Mouse (Mus musculus): Measurements from ENCODE around the gene Tecta. TPM values are rescaled to one million over a fixed set of nuclear protein-coding genes. Genes with fewer than 3 reads are reported as not detected.

Gene Tecta
- total RNA-seq, 2 experiments from 2014 or later: 0.70 to 1.1 TPM

GRCm38 (mm10) chr9:42324640-42325394 lies 74.9 kb downstream of the Tecta start:
- intact Hi-C loops (cut with DNase I): loop anchor here (5.0 kb wide), 1 partner anchor 52 kb away; no protein-coding TSS in a partner anchor
- peak; percentile 24 for DNase-seq

DNA sequence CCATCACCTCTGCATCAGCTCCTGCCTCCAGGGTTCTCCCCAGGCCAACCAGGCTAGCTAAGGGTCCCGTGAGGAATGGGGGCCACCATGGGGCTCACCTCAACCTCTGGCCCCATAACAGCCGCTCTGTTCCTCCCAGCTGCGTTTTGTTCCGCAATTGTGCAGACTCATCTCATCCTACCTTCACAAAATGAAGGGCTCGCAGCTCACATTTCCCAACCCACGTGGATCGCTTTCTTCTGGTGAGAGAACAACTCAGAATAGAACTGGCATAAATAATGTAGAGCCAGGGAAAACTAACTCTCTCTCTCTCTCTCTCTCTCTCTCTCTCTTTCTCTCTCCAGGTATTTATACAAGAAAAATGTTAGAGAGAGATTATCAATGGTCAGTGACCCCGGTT lies 76.5 kb downstream of the Tecta start:
- no peak for DNase-seq
- intact Hi-C loops (cut with DNase I): loop anchor here (2.0 kb wide), 1 partner anchor 626 kb away; no protein-coding TSS in a partner anchor

- DNase-seq: no peak
- intact Hi-C loops (cut with DNase I): no loop called here
Observed at GRCm38 (mm10) chr9:42321442-42321841, 78.3 kb downstream of the Tecta start.

DNA sequence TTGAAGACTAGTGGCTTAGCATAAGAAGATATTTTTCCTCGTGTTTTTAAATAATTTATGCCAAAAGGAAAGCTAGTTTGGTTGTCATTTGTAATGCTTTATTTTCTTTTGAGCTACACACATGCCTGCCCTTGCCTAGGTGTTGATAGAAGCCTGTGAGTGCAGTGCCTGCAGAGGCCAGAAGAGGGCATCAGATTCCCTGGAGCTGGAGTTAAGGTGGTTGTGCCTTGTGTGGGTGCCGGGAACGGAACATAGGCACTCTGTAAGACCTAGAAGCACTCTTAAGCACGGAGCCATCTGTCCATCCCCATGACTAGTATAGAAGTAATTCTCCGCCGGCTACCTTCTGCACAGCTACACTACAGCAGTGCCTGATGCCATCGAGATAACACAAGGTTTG lies 79.1 kb downstream of the Tecta start:
- no peak for DNase-seq
- intact Hi-C loops (cut with DNase I): no loop called here

- intact Hi-C loops (cut with DNase I): no loop called here
- DNase-seq: no peak
Observed at GRCm38 (mm10) chr9:42318455-42318987, 81.2 kb downstream of the Tecta start.

GRCm38 (mm10) chr9:42317337-42317736 lies 82.4 kb downstream of the Tecta start:
- intact Hi-C loops (cut with DNase I): no loop called here
- DNase-seq: peak; percentile 17

GRCm38 (mm10) chr9:42315816-42316215 lies 83.9 kb downstream of the Tecta start:
- DNase-seq: no peak
- intact Hi-C loops (cut with DNase I): no loop called here

DNA sequence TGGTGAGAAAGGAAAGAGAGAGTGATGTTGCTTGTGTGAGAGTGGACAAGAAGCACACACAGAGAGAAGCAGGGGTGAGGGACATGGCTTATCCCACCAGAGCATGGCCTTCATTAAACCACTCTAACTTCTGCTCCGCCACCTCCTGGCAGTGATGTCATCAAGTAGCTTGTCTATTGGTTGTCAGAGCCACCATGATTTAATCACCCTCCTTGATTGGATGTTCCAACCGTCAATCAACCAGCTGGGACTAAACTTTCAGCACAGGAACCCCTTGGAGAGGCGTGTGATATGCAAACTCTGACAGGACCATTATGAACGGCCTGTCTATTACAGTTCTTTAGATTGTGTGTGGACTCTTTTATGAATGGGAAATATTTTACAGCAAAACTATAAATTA lies 84.8 kb downstream of the Tecta start:
- DNase-seq: no peak

GRCm38 (mm10) chr9:42314388-42314787 lies 85.3 kb downstream of the Tecta start:
- intact Hi-C loops (cut with DNase I): no loop called here
- no peak for DNase-seq

More for the DNA sequence above, 84.8 kb downstream of the Tecta start:
- intact Hi-C loops (cut with DNase I): no loop called here

DNA sequence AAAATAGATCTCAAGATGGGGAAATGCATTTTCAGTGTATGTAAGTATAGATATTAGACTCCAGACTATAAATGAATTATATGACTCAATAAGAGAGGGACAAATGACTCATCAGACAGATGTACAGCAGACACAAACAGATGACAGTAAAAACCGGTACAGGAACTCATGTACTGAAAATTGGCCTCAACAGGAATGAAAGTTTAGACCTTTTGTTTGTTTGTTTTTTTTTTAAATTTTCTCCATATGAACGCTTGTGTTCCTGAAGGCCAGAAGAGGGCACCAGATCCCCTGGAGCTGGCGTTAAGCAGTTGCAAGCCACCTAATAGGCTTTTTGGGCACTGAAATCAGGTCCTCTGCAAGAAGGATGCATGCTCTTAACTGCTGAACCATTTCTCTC lies 85.9 kb downstream of the Tecta start:
- peak; percentile 33 for DNase-seq
- intact Hi-C loops (cut with DNase I): no loop called here

GRCm38 (mm10) chr9:42311311-42311710 lies 88.4 kb downstream of the Tecta start:
- DNase-seq: no peak
- intact Hi-C loops (cut with DNase I): no loop called here

DNA sequence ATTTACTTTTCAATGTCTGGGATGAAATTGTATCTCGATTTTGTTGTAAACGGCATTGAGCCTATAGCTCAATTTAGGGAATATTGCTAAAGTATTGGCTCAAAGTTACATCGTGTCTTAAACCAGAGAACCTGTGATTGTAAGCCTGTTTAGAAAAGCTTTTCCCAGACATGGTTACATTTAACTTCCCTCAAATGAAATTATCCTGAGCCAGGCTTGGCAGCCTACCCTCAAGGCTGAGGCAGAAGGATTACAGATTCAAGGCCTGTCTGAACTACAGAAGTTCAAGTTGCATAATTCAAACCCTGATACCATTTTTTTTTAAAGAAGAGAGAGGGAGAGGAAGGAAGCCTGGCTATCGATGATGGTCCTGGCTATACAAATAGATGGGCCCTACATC lies 95.8 kb downstream of the Tecta start:
- no peak for DNase-seq
- intact Hi-C loops (cut with DNase I): no loop called here

GRCm38 (mm10) chr9:42301082-42301633 lies 98.6 kb downstream of the Tecta start:
- intact Hi-C loops (cut with DNase I): no loop called here

GRCm38 (mm10) chr9:42296297-42296922 lies 103.3 kb downstream of the Tecta start:
- no peak for DNase-seq
- intact Hi-C loops (cut with DNase I): no loop called here

More at GRCm38 (mm10) chr9:42301082-42301633, 98.6 kb downstream of the Tecta start:
- DNase-seq: no peak

GRCm38 (mm10) chr9:42294131-42294530 lies 105.6 kb downstream of the Tecta start:
- intact Hi-C loops (cut with DNase I): no loop called here

DNA sequence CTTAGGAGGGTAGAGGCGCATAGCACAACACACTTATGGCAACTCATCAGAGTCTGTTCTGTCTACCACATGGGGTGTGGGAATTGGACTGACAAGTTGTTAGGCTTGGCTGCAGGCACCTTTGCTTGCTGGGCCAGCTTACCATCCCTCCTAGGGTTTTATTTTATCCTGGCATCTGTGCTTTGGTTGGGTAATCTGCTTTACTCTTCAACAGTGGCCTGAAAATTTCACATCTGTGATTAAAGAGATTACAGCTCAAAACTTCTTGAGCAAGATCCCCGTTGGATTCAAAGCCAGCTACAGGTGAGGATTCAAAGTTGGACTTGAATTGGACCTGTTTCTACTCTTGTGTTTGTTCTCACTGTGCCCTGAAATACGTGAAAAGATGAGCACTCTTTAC lies 106.1 kb downstream of the Tecta start:
- DNase-seq: no peak
- intact Hi-C loops (cut with DNase I): no loop called here

More at GRCm38 (mm10) chr9:42294131-42294530, 105.6 kb downstream of the Tecta start:
- no peak for DNase-seq

- peak; percentile 18 for DNase-seq
- intact Hi-C loops (cut with DNase I): no loop called here
Observed at GRCm38 (mm10) chr9:42293051-42293450, 106.7 kb downstream of the Tecta start.

DNA sequence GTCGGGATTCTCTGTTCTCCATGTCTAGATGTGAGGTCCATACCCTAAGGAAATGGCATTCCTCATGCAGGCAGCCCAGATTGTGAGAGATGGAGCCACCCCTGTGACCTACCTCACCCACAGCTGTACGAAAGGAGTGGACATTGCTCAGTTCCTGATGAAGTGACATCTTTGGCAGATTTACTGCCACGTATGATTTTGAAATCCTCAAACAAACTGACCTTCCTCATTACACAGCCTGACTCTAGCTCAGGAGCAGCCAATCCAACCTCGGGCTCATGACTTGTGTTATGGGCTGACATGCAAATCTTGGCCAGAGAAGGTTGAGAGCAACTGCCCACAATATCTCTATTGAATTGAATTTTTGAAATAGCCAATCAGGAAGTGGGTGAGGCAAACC lies 120.1 kb downstream of the Tecta start:
- no peak for DNase-seq
- intact Hi-C loops (cut with DNase I): no loop called here

All from left cerebral cortex, postnatal 4 days (tissue).